Mouse (Mus musculus): Measurements from ENCODE around the gene Serpina6. TPM values are rescaled to one million over a fixed set of nuclear protein-coding genes. Genes with fewer than 3 reads are reported as not detected.

The Serpina6 gene
- polyA plus RNA-seq, 1 experiment from 2014 or later = not detected

DNA sequence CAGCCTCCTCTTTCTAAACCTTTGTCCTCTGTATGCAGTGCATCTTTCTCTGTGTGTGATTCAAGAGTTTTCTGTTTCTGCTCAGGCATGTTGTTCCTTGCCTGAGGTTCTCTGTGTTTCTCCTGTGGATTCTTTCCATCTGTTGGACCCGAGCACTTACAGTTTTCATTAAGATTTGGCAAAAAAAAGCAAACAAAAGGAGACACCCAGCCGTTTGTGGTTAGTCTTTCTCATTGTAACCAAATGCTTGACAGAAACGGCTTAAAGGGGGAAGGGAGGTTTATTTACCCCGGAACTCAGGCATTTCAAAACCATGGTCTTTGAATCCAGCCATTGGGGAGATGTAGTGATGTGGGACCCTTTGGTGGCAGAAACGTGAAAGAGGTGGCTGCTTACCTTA is 12.4 kb downstream of the Serpina6 start:
- H3K4me1 ChIP-seq = no peaks in the 10 kb centered on the region
- H3K27me3 ChIP-seq (ENCODE audit: poor library complexity, severe bottlenecking) = no peaks in the 10 kb centered on the region
- H3K9me3 ChIP-seq = no peaks in the 10 kb centered on the region
- no peak for DNase-seq (ENCODE audit: extremely low spot score, low spot score)
- no peaks in the 10 kb centered on the region for H3K36me3 ChIP-seq (replicated peaks)
- no peak overlapping the region for H3K27ac ChIP-seq
- no peak overlapping the region for H3K4me3 ChIP-seq
- WGBS = 38% methylated on average over 5 of the region's 5 CpGs

DNA sequence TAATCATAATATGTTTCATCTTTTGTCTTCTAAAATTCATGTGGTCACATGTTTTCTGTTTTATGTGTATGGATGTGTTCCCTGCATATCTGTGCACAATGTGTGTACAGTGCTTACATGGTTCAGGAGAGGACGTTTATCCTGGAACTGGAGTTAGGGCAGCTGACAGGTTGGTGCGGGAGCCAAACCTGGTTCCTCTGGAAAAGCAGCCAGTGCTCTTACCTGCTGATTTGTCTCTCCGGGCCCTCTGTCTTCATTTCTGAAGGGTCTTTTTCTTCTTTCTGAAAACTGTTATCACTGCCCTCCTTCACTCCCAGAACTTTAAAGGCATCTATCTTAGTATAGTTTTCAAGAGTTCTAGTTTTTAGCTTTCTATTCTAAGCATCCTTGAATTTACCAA is 13.2 kb downstream of the Serpina6 start:
- DNase-seq (ENCODE audit: extremely low spot score, low spot score) = no peak
- no peaks in the 10 kb centered on the region for H3K27me3 ChIP-seq (ENCODE audit: poor library complexity, severe bottlenecking)
- no peak overlapping the region for H3K4me3 ChIP-seq
- WGBS = 84% methylated on average over 3 of the region's 3 CpGs
- H3K4me1 ChIP-seq = no peaks in the 10 kb centered on the region
- H3K9me3 ChIP-seq = no peaks in the 10 kb centered on the region
- H3K27ac ChIP-seq = no peak overlapping the region
- no peaks in the 10 kb centered on the region for H3K36me3 ChIP-seq (replicated peaks)

DNA sequence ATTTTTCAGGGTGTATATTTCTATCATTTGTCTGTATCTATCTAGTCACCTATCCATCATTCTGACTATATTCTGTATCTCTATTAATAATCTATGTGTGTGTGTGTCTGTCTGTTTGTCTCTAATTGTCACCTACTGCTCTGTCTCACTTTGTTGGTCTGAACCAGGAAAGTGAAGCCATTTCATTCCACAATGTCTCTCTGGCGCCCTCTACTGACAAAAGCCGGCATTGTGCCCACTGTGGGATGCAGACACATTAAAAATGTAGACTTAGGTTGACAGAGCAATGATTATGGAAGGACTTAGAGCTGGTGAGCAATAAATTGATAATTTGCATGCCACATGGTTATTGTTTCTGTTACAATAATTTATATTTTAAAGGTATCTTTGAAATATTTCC is 13.7 kb downstream of the Serpina6 start:
- Histone ChIP-seq H3K4me1 (no peaks in the 10 kb centered on the region), H3K27ac (no peak overlapping the region), H3K27me3 (ENCODE audit: poor library complexity, severe bottlenecking) (no peaks in the 10 kb centered on the region), H3K36me3 (replicated peaks) (no peaks in the 10 kb centered on the region), H3K4me3 (no peak overlapping the region), H3K9me3 (no peaks in the 10 kb centered on the region)
- WGBS = 1% methylated on average over 2 of the region's 2 CpGs
- peak; percentile 79 for DNase-seq (ENCODE audit: extremely low spot score, low spot score)

DNA sequence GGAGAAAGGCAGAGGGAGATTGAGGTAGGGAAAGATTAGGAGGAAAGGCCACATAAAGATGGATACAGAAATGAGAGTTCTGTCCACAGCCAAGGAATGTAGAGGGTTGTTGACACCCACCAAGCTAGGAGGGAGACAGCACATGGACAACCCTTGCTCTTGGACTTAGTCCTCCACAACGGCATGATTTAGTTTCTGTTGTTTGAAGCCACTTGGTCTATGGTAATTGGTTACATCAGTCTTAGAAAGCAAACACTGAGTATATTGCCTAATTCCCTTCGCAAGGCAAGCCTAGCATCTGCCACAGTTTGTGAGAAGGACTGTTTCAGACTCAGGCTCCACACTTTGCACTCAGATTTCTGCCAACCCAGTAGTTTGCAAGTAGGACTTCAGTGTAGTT is 21.2 kb downstream of the Serpina6 start:
- no peak overlapping the region for H3K4me3 ChIP-seq
- H3K36me3 ChIP-seq (replicated peaks) = no peaks in the 10 kb centered on the region
- no peak for DNase-seq (ENCODE audit: extremely low spot score, low spot score)
- H3K27me3 ChIP-seq (ENCODE audit: poor library complexity, severe bottlenecking) = no peaks in the 10 kb centered on the region
- WGBS = 90% methylated on average over 2 of the region's 2 CpGs
- no peaks in the 10 kb centered on the region for H3K9me3 ChIP-seq
- H3K27ac ChIP-seq = no peak overlapping the region
- no peaks in the 10 kb centered on the region for H3K4me1 ChIP-seq

DNA sequence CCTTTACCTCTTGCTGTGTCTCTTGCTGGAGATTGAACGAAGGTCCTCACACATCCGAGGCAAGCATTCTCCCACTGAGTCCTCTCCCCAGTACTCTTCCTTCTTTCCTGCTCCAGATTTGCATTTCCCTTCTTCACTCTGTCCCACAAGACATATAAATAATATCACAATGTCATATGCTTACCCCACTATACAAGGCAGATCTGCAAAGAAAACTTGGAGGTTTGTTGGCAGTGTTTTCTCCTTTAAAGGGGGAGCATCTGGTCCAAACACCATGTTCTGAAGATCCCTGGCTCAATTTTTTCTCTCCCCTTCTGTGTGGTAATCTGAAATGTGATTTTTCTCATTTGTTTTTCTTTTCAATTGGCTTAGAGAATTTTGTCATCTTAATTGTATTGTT is 22.6 kb downstream of the Serpina6 start:
- H3K27me3 ChIP-seq (ENCODE audit: poor library complexity, severe bottlenecking) = no peaks in the 10 kb centered on the region
- no peaks in the 10 kb centered on the region for H3K9me3 ChIP-seq
- no peak overlapping the region for H3K4me3 ChIP-seq
- no peak for DNase-seq (ENCODE audit: extremely low spot score, low spot score)
- no peak overlapping the region for H3K27ac ChIP-seq
- 81% methylated on average over 2 of the region's 2 CpGs for WGBS
- H3K36me3 ChIP-seq (replicated peaks) = no peaks in the 10 kb centered on the region
- H3K4me1 ChIP-seq = no peaks in the 10 kb centered on the region

DNA sequence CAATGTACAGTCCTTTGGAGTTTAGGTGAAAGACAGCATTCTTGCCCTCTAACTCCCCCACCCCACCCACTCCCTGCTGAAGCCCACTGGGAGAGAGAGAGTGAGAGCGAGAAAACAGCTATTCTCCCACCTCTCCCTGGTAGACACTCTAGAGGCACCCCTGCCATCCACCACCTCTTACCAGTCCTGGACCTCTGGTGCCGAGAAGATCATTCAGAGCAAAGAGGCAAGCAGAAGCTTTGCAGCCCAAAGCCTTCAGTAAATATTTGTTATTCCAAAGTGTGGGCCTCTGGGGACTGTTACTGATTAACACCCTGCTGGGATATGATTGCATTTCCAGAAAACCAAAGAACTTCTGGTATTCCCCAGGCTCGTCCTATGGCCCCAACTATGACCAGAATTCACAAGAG is 25.8 kb downstream of the Serpina6 start, which contains the start of gene Serpina10:
Gene Serpina10 (minus strand): TSS at position 242 of the 410 bp plus-strand sequence.
- 83% methylated on average over 3 of the region's 3 CpGs for WGBS
- H3K36me3 ChIP-seq (replicated peaks) = no peaks in the 10 kb centered on the region
- no peaks in the 10 kb centered on the region for H3K9me3 ChIP-seq
- no peaks in the 10 kb centered on the region for H3K4me1 ChIP-seq
- no peak within 1 kb of the TSS for H3K27ac ChIP-seq
- no peaks in the 10 kb centered on the region for H3K27me3 ChIP-seq (ENCODE audit: poor library complexity, severe bottlenecking)
- H3K4me3 ChIP-seq = no peak within 1 kb of the TSS
- DNase-seq (ENCODE audit: extremely low spot score, low spot score) = no peak

DNA sequence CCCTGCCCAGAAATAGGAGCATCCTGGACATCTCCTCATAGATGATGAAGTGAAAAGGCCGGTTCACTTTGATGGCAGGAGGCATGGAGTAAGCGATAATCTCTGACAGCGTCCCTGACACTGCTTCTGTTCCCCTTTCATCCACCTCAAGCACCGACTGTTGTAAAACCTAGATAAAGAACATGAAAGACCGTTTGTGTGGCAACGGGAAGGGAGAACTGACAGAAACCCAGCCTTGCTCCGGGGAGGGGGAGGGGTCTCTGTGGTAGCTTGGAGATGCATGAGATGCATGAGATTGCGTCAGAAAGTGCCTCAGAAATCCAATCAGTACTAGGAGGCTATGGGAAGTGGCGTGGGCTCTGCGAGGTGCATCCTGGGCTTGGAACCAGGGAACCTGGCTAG is 40.2 kb downstream of the Serpina6 start:
- Histone ChIP-seq H3K4me1 (no peaks in the 10 kb centered on the region), H3K27ac (no peak overlapping the region), H3K27me3 (ENCODE audit: poor library complexity, severe bottlenecking) (no peaks in the 10 kb centered on the region), H3K9me3 (no peaks in the 10 kb centered on the region), H3K36me3 (replicated peaks) (no peaks in the 10 kb centered on the region; the same call in 1 of the 2 replicates), H3K4me3 (no peak overlapping the region)
- 93% methylated on average over 10 of the region's 10 CpGs for WGBS
- DNase-seq (ENCODE audit: extremely low spot score, low spot score) = no peak

DNA sequence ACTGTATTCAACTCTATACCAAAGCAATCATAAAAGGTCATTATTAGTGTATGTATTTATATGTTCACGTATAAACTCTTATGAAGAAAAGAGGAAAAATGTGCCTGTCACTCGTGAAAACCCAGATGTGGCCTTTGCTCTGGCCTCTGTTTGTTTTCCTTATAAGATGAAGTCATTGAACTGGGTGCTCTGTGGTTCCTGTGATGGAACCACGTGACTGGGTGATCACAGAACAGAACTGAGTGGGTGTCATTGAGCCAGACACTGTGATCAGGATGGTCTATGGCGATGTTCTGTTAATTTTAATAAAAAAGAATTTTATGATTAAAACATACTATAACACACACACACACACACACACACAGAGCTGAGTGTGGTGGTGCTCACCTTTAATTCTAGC is 41.3 kb downstream of the Serpina6 start:
- Histone ChIP-seq H3K27ac (no peak overlapping the region), H3K27me3 (ENCODE audit: poor library complexity, severe bottlenecking) (no peaks in the 10 kb centered on the region), H3K36me3 (replicated peaks) (no peaks in the 10 kb centered on the region; the same call in 1 of the 2 replicates), H3K4me3 (no peak overlapping the region), H3K9me3 (no peaks in the 10 kb centered on the region), H3K4me1 (no peaks in the 10 kb centered on the region)
- DNase-seq (ENCODE audit: extremely low spot score, low spot score) = no peak
- 85% methylated on average over 4 of the region's 4 CpGs for WGBS

DNA sequence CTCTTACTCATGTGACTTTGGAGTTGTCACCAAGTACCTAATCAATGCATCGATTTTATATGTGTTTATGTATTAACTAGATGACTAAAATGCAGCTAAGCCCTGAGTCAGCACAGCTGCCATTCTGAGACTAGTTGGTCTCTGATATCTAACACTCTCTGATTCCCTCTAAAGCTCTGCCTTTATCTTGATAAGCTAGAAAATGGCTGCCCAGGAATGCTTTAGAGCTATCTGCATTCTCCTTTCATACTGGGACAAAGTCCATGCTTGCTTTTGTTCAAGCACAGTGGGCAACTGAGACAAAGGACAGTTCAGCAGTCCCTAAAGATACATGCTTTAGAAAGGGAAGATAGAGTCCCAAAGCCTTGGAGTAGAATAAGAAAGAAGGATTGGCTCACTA is 41.9 kb downstream of the Serpina6 start:
- no peak overlapping the region for H3K4me3 ChIP-seq
- no peak overlapping the region for H3K27ac ChIP-seq
- no peak for DNase-seq (ENCODE audit: extremely low spot score, low spot score)
- no peaks in the 10 kb centered on the region for H3K27me3 ChIP-seq (ENCODE audit: poor library complexity, severe bottlenecking)
- no peaks in the 10 kb centered on the region for H3K4me1 ChIP-seq
- WGBS = 84% methylated on average over 1 of the region's 1 CpGs
- H3K36me3 ChIP-seq (replicated peaks) = no peaks in the 10 kb centered on the region; the same call in 1 of the 2 replicates
- H3K9me3 ChIP-seq = no peaks in the 10 kb centered on the region

DNA sequence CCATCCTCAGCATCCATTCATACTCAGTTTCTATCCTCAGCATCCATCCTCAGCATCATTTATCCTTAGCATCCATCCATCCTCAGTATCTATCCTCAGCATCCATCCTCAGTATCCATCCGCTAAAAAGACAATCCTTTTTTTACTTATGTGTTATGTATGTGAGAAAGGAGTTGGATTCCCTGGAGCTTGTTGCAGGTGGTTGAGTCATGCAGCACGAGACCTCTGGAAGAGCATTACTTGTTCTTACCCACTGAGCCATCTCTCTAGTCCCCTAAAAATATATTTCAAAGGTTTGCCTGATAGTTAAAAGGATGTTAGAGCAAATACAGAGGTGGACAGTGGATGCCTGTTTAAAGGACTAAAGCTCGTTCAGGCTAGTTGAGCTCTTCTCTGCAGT is 55.2 kb downstream of the Serpina6 start:
- DNase-seq (ENCODE audit: extremely low spot score, low spot score) = no peak
- no peak overlapping the region for H3K27ac ChIP-seq
- H3K4me1 ChIP-seq = peaks cover 4% of the 10 kb centered on the region; the same call in 1 of the 2 replicates
- no peaks in the 10 kb centered on the region for H3K27me3 ChIP-seq (ENCODE audit: poor library complexity, severe bottlenecking)
- H3K4me3 ChIP-seq = no peak overlapping the region
- 77% methylated on average over 3 of the region's 3 CpGs for WGBS
- H3K9me3 ChIP-seq = no peaks in the 10 kb centered on the region
- no peaks in the 10 kb centered on the region for H3K36me3 ChIP-seq (replicated peaks)

DNA sequence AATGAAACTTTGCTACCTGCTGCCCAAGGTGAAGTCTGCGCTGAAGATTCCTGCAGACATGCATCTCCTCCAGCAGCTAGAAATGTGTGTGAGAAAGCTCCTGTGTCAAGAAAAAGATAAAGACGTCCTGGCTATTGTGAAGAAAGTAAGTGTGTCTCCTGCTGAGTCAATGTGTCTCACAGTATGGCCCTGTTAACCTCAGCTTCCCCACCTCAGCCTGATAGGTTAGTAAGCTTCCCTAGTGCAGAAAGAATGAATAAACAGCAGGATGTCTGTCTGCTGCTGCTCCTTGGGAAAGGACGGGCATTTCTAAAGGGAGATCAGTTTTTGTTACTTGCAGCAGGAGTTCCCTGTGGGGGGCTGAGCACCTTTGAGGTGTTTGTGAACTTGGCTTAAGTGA is 56.6 kb downstream of the Serpina6 start:
- Histone ChIP-seq H3K36me3 (replicated peaks) (no peaks in the 10 kb centered on the region), H3K4me3 (no peak overlapping the region), H3K27me3 (ENCODE audit: poor library complexity, severe bottlenecking) (no peaks in the 10 kb centered on the region), H3K27ac (no peak overlapping the region), H3K9me3 (no peaks in the 10 kb centered on the region), H3K4me1 (peaks cover 4% of the 10 kb centered on the region; the same call in 1 of the 2 replicates)
- WGBS = 11% methylated on average over 3 of the region's 3 CpGs
- no peak for DNase-seq (ENCODE audit: extremely low spot score, low spot score)

DNA sequence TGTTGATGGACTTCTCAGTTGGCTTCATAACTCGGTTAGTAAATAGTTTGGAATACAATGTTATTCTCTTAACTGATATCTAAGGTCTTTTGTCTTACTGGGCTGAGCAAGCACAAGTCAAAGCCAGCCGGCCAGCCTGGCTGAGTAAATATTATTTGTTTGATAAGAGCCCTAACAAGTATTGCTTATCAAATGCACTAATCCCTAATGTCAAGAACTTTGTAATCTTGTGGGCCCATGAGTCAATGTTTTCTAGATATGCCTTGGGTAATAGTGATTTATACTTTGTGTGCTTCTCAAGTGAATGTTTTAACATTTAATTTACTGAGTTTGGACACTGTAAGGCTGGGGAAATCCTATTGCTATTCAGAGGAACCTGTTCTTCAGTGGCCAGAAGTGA is 58.6 kb downstream of the Serpina6 start:
- H3K4me3 ChIP-seq = no peak overlapping the region
- 89% methylated on average over 2 of the region's 2 CpGs for WGBS
- no peaks in the 10 kb centered on the region for H3K27me3 ChIP-seq (ENCODE audit: poor library complexity, severe bottlenecking)
- DNase-seq (ENCODE audit: extremely low spot score, low spot score) = no peak
- H3K9me3 ChIP-seq = no peaks in the 10 kb centered on the region
- no peaks in the 10 kb centered on the region for H3K36me3 ChIP-seq (replicated peaks)
- peaks cover 4% of the 10 kb centered on the region; the same call in 1 of the 2 replicates for H3K4me1 ChIP-seq
- no peak overlapping the region for H3K27ac ChIP-seq
